Mouse (Mus musculus) C2C12 (cell line): Measurements from ENCODE around the gene Rpl29. TPM values are rescaled to one million over a fixed set of nuclear protein-coding genes. Genes with fewer than 3 reads are reported as not detected.

Source experiments
- H3K27me3 ChIP-seq: one replicate; pipeline ENCODE4 v1.6.1; 2011; ENCODE audit not compliant: control insufficient read depth, insufficient read depth, insufficient read length
- H3K36me3 ChIP-seq: one replicate; pipeline ENCODE4 v1.6.1; 2011; ENCODE audit not compliant: control insufficient read depth, insufficient read depth
- H3K4me3 ChIP-seq: one replicate; pipeline ENCODE4 v1.5.1; 2011; ENCODE audit warnings: mild to moderate bottlenecking, control low read depth; ENCODE audit not compliant: poor library complexity, insufficient read depth, severe bottlenecking
- H3K79me2 ChIP-seq: one replicate; pipeline ENCODE4 v1.6.1; 2011; ENCODE audit not compliant: control insufficient read depth, insufficient read depth
- H3K79me3 ChIP-seq: one replicate; pipeline ENCODE4 v1.6.1; 2011; ENCODE audit warnings: low read depth, control low read depth
- H3ac ChIP-seq: one replicate; pipeline ENCODE3; 2011; ENCODE audit warnings: low read depth; ENCODE audit not compliant: control insufficient read depth, insufficient read length
- CEBPB ChIP-seq: IDR thresholded peaks from one replicate; pipeline ENCODE4 v1.6.1; 2011; ENCODE audit warnings: low read depth, mild to moderate bottlenecking, control low read depth, moderate library complexity
- CTCF ChIP-seq: IDR thresholded peaks from one replicate; pipeline ENCODE4 v1.5.1; 2011; ENCODE audit not compliant: control insufficient read depth, insufficient read depth, insufficient read length
- FOSL1 ChIP-seq: IDR thresholded peaks from one replicate; pipeline ENCODE4 v1.8.0; 2011; ENCODE audit warnings: mild to moderate bottlenecking, low read length; ENCODE audit not compliant: poor library complexity, insufficient read depth, severe bottlenecking
- MAX ChIP-seq: IDR thresholded peaks from one replicate; pipeline ENCODE4 v1.6.1; 2011; ENCODE audit warnings: mild to moderate bottlenecking, control low read depth
- MYOD1 ChIP-seq: IDR thresholded peaks from one replicate; pipeline ENCODE4 v1.6.1; 2011; ENCODE audit warnings: low read depth; ENCODE audit not compliant: control insufficient read depth, insufficient read length
- MYOG ChIP-seq: IDR thresholded peaks from one replicate; pipeline ENCODE4 v1.6.1; 2011; ENCODE audit not compliant: control insufficient read depth, insufficient read length; ENCODE audit errors: extremely low read depth
- USF1 ChIP-seq: IDR thresholded peaks from one replicate; pipeline ENCODE4 v1.6.1; 2011; ENCODE audit warnings: low read depth, mild to moderate bottlenecking, control low read depth, moderate library complexity
- polyA plus RNA-seq: library from polyadenylated mRNA; unstranded; fragments of >200 nt; fragmentation: generic; extraction: Trizol; gene quantifications from one replicate; pipeline ENCODE4 v1.2.1, GENCODE M21; 2012; ENCODE audit warnings: missing spikeins

Gene Rpl29
- polyA plus RNA-seq, 1 experiment = 72.9 TPM

DNA sequence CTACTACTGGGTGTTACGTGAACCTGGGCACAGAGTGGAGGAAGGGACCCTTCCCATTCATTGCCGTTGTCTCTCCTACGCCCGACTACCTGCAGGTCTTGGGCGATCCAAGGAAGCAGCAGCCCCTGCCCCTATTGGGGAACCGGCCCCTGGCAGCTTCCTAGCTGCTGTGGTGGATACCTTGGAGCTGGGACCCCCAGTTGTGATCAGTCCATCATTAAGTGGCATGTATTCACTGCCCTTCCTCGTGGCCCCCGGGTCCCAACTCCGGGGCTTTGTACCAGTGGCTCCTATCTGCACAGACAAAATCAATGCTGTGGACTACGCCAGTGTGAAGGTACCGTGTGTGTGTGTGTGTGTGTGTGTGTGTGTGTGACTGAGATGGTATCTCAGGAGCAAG is 22.0 kb downstream of the Rpl29 start:
- no peak for TF ChIP-seq MAX
- TF ChIP-seq MYOD1 = no peak
- no peak for TF ChIP-seq USF1
- no peak overlapping the region for H3K4me3 ChIP-seq
- H3K27me3 ChIP-seq = no peaks in the 10 kb centered on the region
- peaks cover 25% of the 10 kb centered on the region for H3K79me2 ChIP-seq
- H3ac ChIP-seq = no peak overlapping the region
- peaks cover 26% of the 10 kb centered on the region for H3K79me3 ChIP-seq
- no peaks in the 10 kb centered on the region for H3K36me3 ChIP-seq

- H3K4me3 ChIP-seq = no peak overlapping the region
- TF ChIP-seq MYOG = no peak
- TF ChIP-seq FOSL1 = no peak
- no peak for TF ChIP-seq MAX
- no peak for TF ChIP-seq CTCF
- no peak for TF ChIP-seq USF1
- no peak for TF ChIP-seq MYOD1
- TF ChIP-seq CEBPB = no peak
- no peak overlapping the region for H3ac ChIP-seq
- peaks cover 31% of the 10 kb centered on the region for H3K79me3 ChIP-seq
- no peaks in the 10 kb centered on the region for H3K27me3 ChIP-seq
- no peaks in the 10 kb centered on the region for H3K36me3 ChIP-seq
- peaks cover 31% of the 10 kb centered on the region for H3K79me2 ChIP-seq
Measured at GRCm38 (mm10) chr9:106451899-106452298, 22.6 kb downstream of the Rpl29 start.

DNA sequence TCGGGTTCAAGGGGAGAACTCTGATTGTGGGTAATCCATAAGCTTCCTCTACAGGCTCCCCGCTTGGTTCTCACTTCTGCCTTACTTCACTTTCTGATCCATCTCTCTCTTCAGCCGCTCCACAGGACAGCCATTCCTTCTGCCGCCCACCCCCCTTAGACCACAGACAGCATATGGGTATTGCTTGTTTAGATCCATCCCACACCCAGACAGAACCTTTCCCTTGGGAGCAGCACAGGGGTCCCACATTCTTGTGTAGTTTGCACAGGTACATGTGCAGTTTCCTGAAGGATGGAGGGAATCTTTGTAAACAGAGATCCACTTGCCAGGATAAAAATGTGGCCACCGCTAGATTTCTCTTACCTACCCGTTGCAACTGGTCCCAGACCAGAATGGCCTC is 23.1 kb downstream of the Rpl29 start:
- Histone ChIP-seq H3K27me3 (no peaks in the 10 kb centered on the region), H3ac (no peak overlapping the region), H3K79me3 (peaks cover 36% of the 10 kb centered on the region), H3K36me3 (no peaks in the 10 kb centered on the region), H3K4me3 (no peak overlapping the region), H3K79me2 (peaks cover 36% of the 10 kb centered on the region)
- no peak for TF ChIP-seq MYOG
- no peak for TF ChIP-seq MYOD1
- no peak for TF ChIP-seq FOSL1
- no peak for TF ChIP-seq CTCF
- TF ChIP-seq USF1 = no peak
- no peak for TF ChIP-seq CEBPB
- TF ChIP-seq MAX = no peak

- H3K4me3 ChIP-seq = peak overlapping the region; percentile 63
- peaks cover under 1% of the 10 kb centered on the region for H3K36me3 ChIP-seq
- no peak overlapping the region for H3ac ChIP-seq
- no peaks in the 10 kb centered on the region for H3K27me3 ChIP-seq
- peaks cover 41% of the 10 kb centered on the region for H3K79me3 ChIP-seq
- TF ChIP-seq CTCF (no peak), MAX (no peak)
- peaks cover 41% of the 10 kb centered on the region for H3K79me2 ChIP-seq
Measured at GRCm38 (mm10) chr9:106452821-106453220, 23.6 kb downstream of the Rpl29 start.

GRCm38 (mm10) chr9:106453271-106454070 is 24.2 kb downstream of the Rpl29 start, which contains the start of gene Pcbp4:
Gene Pcbp4, plus strand, starts transcription at chr9:106453291.
- Histone ChIP-seq H3K27me3 (no peaks in the 10 kb centered on the region), H3K36me3 (peaks cover 7% of the 10 kb centered on the region), H3K79me3 (peaks cover 47% of the 10 kb centered on the region), H3K4me3 (peak within 1 kb of the TSS; percentile 63), H3ac (peak within 1 kb of the TSS; percentile 87), H3K79me2 (peaks cover 47% of the 10 kb centered on the region)
- TF ChIP-seq MYOG (no peak), CTCF (no peak), CEBPB (no peak), FOSL1 (no peak)

DNA sequence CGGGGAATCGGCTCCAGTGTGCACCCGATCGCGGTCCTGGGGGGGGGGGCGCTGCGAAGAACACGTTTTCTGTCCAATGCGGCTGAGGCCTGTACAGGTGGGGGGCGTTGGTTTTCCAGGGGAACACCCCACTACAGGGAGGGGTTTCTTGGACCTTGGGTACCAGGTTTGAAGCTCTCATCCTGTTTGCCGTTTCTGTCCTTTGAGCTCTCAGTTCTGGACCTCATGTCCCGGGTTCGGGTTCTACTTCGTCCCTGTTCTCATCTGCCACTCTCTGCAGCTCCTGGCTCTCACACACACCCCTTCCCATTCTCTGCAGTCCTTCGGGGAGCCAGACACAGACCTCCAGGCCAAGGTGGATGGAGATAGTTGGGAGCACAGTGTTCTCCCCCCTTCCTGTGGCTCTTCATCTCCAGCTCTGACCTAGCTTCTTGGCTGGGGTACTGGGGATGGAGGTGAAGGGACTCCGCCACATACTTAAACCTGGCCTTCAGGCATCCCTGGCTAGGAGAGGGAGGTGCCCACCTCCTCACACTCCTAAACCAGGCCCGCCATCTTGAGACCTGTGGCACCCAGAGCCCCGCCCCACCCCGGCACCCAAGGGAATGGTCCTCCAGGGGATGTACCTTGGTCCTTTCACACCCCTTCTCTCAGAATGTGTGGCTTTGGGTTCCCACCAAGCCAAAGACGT is 25.0 kb downstream of the Rpl29 start:
- H3K4me3 ChIP-seq = peak overlapping the region; percentile 63
- peaks cover 55% of the 10 kb centered on the region for H3K79me3 ChIP-seq
- H3K27me3 ChIP-seq = no peaks in the 10 kb centered on the region
- H3K79me2 ChIP-seq = peaks cover 55% of the 10 kb centered on the region
- TF ChIP-seq MAX (no peak), CTCF (no peak), MYOG (no peak), FOSL1 (no peak), CEBPB (no peak), MYOD1 (no peak), USF1 (no peak)
- H3ac ChIP-seq = peak overlapping the region; percentile 85
- H3K36me3 ChIP-seq = peaks cover 11% of the 10 kb centered on the region
